Mouse (Mus musculus): ENCODE measurements at regions not wholly inside any gene's neighbourhood (a gene's known extent, or its start where the extent isn't known, plus 50 kb on each side); places are given as distances from the start of the nearest gene placed in this dataset.
A peak's percentile ranks its signal among the peaks of the same experiment; 100 is the strongest.

DNA sequence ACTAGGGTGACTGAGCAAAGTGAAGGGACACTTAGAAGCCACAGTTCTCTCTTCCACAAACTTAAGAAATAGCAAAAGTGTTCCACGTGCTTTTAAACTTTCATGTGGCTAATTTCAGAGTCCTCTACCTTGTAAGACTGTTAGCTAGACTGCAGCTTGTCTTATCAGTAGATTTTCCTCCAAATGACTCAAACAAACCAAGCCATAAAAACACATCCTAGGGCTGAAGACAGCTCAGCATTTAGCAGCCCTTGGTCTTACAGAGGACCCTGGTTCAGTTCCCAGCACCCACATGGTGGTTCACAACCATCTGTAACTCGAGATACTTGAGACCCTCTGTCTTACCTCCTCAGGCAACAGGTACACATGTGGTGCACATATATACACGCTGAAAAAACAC is 209.9 kb upstream of the Klf14 start:
- no peak for ATAC-seq (replicated peaks; ENCODE audit: insufficient number of reproducible peaks, low FRiP score, low TSS enrichment, poor library complexity, severe bottlenecking)

DNA sequence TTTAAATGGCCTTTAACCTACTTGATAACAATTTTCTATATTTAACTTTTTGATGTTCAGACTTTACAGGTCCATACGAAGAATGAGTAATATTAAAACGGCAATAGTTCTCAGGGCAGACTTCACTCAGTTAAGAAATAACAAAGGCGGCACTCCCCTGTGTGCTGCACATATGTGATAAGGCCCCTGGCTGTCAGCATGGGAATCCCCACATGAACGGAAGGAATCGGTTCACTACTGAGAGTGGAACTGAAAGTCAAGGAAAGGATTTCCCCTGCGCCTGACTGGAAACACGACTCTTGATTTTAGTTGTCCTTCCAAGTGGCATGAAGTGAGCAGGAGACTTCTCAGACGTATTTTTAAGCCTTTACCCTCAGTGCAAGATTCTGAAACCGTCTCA is 210.5 kb upstream of the Klf14 start:
- 0 out of 2 replicates have a peak, but pooled peaks have one; percentile 48 for ATAC-seq (replicated peaks; ENCODE audit: insufficient number of reproducible peaks, low FRiP score, low TSS enrichment, poor library complexity, severe bottlenecking)

DNA sequence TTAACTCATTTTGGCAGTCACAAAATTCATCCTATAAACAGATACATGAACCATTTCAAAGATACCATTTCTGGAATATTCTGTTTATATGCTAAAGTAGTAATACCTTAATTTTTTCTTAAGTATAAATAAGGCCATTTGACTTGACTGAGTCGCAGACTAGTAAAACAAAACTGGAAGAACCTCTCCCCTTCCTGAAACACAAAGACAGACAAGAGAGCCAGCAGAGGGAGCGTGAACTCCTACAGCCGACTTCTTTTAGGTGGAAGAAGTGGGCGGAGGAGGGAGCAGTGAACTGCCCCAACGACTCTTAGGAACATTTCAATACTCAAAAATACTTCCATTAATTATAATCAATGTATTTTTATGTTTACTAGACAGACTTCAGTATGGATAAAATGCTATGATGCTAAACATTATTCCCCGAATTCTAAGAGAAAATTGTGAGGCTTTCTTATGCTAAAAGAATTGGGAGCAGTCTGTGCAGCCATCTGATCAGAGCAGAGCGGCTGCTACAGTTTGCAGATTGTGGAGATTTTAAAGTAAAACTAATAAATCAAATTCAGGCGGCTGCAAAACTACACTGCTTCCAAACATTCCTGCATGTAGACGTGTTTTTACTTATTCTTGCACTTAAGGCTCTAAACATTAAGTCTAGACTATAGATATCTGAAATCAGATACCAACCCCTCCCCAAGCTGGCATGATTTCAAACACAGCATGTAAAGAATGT is 211.2 kb upstream of the Klf14 start:
- ATAC-seq (replicated peaks; ENCODE audit: insufficient number of reproducible peaks, low FRiP score, low TSS enrichment, poor library complexity, severe bottlenecking), result no peak

DNA sequence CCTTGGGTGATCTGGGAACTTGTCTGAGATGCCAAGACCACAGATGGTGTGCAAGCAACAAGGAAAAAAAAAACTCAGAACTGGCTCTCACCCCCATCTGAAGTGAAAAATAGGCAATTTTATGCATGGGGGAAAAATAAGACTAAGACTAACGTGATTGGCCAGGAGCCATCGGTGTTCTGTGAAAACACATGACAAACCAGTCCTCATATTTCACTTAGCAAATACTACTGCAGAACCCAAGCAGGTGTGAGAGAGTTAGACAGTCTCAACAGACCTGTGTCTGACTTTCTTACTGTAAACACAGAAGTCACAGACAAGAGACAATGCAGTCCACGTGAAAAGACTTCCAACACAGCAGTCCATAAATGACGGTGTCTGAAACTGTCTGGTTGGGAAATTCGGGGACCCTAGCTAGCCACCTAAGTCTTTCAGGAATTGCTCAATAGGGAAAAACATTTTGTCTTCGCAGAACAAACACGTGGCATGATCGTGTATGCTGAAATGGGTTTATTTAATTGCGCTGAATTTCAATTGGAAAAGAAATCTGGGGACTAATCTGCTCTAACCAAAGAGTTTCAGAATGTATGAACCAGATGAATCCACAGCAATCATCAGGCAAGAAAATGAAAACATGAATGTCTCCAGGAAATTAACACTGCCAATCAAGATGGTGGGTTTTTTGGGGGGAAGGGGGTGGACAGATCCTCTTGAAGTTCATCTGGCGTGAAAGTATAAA is 213.1 kb upstream of the Klf14 start:
- no peak for ATAC-seq (replicated peaks; ENCODE audit: insufficient number of reproducible peaks, low FRiP score, low TSS enrichment, poor library complexity, severe bottlenecking)

DNA sequence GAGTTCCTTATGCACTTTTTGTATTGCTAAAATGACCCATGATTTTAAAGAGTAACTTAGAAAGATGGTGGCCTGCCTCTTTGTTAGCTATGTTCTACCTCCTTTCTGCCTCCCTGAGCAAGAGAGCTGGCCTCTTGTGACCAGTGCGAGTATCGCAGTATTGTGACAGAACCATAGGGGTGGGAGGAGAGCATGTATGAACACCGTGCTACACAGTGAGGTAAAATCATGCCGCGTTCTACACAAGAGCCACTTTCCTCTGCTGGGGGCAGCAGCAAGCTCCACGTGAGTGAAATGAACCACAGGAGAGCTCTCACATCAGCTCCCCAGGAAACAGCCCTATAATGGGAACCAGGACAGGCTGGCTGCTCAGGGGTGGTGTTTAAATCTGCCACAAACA is 216.9 kb upstream of the Klf14 start:
- ATAC-seq (replicated peaks; ENCODE audit: insufficient number of reproducible peaks, low FRiP score, low TSS enrichment, poor library complexity, severe bottlenecking), result 0 out of 2 replicates have a peak, but pooled peaks have one; percentile 23

DNA sequence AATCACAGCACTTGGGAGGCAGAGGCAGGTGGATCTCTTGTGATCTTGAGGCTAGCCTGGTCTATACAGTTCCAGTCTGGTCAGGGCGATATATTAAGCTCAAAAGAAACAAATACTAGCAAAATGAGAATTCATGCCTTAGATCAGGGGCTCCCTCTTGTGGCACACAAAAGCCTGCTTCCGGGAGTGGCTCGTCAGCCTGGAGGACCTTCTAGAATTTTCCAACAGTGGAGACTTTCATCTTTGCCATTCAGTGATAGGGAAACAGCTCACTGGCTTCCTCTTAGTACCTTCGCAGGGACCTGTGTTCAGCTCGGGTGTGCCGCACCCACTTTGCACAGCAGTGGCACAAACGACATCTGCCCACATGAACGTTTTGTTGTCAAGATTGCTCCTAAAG is 217.5 kb upstream of the Klf14 start:
- no peak for ATAC-seq (replicated peaks; ENCODE audit: insufficient number of reproducible peaks, low FRiP score, low TSS enrichment, poor library complexity, severe bottlenecking)

DNA sequence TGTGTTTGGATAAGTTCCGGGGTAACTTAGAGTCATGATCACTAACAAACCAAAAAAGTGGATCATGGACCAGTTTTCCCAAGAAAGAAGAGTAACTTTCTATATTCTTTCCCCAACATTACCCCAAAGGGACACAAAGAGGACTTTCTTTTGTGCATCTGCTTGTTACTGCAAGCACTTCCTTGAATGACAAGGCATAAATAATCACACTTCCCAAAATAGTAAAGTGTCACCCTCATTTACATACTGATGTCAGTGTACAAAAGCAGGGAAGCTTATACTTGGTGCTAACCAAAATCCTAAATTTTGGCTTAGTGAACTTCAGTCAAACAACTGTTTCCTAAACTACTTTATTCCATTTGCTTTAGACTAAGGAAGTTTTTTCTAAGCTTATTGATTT is 218.0 kb upstream of the Klf14 start:
- 0 out of 2 replicates have a peak, but pooled peaks have one; percentile 32 for ATAC-seq (replicated peaks; ENCODE audit: insufficient number of reproducible peaks, low FRiP score, low TSS enrichment, poor library complexity, severe bottlenecking)

DNA sequence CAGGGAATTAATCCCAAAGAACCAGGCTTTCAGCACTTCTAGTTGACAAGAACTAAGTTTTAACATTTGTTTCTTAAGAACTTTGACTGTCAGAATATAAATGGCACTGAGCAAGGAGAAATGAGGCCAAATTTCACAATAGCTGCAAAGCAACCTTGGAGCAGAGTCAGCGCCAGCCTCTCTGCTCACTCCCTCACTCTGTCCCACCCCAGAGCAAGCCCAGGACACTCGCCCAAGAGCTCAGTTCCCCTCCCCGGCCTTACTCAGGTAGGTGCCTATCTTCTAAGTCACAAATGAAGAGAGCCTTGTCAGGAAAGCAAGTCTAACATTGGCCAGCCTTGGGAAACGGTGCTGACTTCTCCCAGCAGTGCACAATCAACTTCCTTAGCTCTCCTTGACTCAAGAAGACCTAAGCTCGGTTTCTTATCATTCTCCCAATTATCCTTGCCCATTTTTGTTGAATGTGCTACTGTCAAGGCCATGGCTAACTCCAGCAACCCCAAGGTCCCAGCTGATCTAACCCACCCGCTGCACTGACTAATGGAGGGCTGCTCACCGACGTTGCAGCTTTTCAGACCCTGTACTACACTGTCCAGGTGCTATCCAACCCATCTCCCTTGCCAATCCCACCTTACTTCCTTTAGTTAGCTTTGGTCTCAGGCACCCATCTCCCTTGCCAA is 219.5 kb upstream of the Klf14 start:
- ATAC-seq (replicated peaks; ENCODE audit: insufficient number of reproducible peaks, low FRiP score, low TSS enrichment, poor library complexity, severe bottlenecking), result no peak; the same call in 1 of the 2 replicates

DNA sequence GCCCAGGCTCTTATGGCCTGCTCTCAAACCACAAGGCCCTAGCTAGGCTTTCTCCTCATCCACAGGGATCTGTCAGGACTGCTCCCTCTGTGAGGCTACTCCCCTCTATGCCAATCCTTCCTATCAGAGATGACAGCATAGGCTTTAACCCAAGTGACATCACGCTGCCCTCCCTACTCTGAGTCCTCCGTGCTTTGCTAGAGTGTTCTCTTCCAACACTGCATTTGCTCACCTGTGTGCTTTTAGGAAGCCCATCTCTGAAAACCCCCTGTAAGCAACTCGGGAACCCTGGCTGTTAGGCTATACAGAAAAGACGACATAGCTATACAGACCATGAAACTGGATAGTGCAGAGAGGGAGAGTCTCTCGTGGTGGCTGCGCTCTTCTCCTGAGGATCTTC is 216.3 kb upstream of the Mkln1 start:
- ATAC-seq (replicated peaks; ENCODE audit: insufficient number of reproducible peaks, low FRiP score, low TSS enrichment, poor library complexity, severe bottlenecking), result no peak

DNA sequence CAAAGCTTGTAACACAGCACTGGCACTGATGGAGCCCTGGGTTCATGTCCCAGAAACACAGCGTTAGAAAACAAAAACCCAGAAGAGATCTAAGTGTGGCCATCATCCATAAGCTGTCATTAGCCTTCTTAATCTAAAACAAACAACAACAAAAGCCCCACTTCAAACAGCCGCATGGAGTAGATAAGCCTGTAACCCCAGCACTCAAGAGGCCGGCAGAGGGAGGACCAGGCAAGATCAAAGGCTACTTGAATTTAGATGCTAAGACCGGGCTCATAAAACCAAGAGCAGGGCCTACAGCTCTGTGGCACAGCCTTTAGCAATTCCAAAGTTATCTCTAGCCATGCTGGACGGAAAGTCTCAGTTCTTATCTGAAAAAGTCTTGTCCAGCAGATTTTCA is 215.4 kb upstream of the Mkln1 start:
- no peak for ATAC-seq (replicated peaks; ENCODE audit: insufficient number of reproducible peaks, low FRiP score, low TSS enrichment, poor library complexity, severe bottlenecking)

DNA sequence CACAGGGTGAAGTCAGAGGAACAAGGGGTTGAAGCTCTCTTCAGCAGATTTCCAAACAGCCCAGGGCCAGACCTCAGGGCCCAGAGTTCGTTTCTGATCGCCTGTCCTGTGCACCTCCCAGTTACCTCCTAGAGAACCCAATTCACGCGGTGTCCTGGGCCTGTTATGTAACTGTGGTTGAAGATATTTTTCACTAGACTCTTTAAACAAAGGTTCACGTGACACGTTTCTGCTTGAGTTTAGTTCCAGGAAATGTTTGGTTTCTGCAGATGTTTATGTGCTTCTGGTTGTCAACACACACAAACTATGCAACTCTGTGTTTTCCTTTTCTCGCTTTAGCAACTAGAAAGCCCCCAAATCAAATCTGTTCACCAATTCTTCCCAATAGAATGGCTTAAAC is 214.0 kb upstream of the Mkln1 start:
- ATAC-seq (replicated peaks; ENCODE audit: insufficient number of reproducible peaks, low FRiP score, low TSS enrichment, poor library complexity, severe bottlenecking), result 0 out of 2 replicates have a peak, but pooled peaks have one; percentile 22

DNA sequence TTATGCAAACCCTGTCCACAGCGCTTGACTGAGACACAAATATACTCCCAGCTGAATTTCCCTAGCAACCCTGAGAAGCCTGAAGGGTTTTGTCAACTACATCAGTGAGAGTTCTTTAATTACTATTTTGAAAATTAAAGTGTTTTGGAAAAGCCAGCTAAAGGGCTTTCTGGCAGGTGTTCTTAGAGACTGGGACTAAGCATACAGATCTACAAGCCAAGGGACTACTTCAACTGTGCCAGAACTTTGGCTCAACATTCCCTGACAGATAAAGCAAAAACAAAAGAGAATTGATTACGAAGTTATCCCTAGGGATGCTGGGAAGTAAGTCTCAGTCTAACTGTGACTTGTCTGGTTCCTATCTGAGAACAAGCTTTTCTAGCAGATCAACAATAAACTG is 213.4 kb upstream of the Mkln1 start:
- ATAC-seq (replicated peaks; ENCODE audit: insufficient number of reproducible peaks, low FRiP score, low TSS enrichment, poor library complexity, severe bottlenecking), result no peak

DNA sequence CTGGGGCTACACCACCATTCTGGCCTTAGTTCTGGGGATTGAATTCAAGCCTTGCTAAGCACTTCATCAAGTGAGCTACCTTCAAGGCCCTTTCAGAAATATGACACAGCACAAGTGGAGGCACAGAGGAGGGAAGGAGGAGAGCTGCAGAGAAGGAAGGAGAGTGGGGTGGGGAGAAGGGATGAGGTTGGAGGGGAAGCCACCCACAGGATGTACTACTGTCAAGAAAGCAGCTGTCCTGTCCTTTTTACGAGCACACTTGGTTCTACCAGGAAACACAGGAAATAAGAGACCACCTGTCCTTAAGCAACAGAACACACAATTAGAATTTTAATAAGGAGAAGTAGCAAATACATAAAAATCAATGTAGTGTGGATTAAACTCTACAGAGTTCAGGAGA is 210.5 kb upstream of the Mkln1 start:
- no peak for ATAC-seq (replicated peaks; ENCODE audit: insufficient number of reproducible peaks, low FRiP score, low TSS enrichment, poor library complexity, severe bottlenecking)

DNA sequence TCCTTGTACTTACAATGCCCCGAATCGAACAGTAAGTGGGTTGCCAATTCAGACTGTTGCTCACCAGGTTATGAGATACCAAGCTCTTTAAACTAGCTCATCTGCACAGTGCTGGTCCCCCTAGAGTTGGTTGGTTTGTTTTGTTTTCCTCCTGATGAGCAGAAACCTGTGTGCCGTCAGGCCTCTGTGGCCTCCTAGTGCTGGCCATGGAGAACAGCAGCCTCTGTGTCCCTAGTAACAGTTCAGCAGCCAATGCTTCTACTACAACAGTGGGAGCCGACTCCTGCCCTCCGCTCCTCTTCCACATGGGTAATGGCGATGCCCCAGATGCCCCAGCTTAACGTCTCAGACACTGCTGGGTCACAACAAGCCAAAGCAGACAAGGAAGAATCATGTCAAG is 209.5 kb upstream of the Mkln1 start:
- ATAC-seq (replicated peaks; ENCODE audit: insufficient number of reproducible peaks, low FRiP score, low TSS enrichment, poor library complexity, severe bottlenecking), result 0 out of 2 replicates have a peak, but pooled peaks have one; percentile 27

DNA sequence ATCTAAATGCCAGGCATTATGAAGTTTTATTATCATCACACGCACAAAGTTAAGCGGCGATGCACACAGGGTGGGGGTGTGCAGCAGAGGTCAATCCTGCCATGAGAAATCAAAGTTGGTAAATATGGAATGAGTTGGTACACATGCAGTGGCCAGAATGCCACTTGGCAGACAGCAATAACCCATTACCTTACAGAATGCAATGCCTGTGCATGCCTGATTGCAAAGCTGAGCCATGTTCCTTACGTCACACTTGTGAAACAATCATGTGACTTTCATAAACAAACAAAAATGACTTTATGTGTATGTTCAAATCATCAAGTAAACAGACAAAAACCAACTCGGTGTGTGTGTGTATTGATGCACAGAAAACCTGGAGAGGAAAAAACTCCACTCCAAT is 208.5 kb upstream of the Mkln1 start:
- ATAC-seq (replicated peaks; ENCODE audit: insufficient number of reproducible peaks, low FRiP score, low TSS enrichment, poor library complexity, severe bottlenecking), result no peak

DNA sequence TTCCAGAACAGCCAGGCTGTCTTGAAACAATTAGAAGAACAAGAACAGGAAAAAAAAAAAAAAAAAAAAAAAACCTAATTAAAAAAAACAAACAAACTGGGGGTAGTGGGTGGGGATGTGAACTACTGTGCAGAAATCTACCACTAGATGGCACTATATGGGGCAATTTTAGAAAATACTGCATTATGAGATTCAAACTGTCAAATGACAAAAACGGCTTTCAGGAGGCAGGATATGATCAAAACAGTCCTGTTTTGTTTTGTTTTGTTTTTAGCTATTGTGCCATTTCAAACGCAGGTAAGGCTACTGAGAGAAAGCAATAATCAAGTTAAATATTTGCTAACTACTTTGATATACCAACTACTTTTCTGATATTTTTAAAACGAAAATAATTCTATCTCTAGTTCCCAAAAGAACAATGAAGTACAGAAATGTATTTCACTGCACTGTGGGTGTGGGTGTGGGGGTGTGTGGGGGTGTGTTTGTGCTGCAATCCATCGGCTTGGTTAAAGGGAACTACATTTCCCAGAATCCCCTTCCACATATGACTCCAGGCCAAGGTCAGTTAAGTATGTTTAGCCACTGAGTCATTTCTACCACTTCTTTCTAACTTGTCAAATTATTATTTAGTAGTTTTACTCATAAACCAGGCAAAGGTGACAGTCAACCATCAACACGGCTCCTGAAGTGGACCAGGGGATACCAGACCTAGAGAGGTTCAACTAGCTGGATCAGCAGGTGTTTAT is 207.7 kb upstream of the Mkln1 start:
- ATAC-seq (replicated peaks; ENCODE audit: insufficient number of reproducible peaks, low FRiP score, low TSS enrichment, poor library complexity, severe bottlenecking), result no peak

DNA sequence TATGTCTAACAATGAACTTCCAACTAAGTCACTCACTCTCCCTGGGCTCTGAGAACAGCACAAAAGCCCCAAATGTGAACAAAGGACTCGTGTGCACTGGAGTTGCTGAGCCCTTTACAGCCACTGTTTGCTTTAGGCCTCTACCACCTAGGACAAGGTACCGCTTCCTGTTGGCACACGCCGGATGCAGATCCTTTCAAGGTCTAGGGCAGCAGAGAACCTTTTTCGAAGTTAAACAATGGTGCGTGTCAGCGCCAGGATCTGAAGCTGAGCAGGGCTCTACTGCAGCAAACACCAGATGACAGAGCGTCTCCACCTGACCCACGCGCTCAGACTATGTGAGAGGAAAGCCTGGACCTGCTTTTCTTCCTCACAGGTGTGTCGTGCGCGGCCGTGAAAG is 207.0 kb upstream of the Mkln1 start:
- no peak for ATAC-seq (replicated peaks; ENCODE audit: insufficient number of reproducible peaks, low FRiP score, low TSS enrichment, poor library complexity, severe bottlenecking)

DNA sequence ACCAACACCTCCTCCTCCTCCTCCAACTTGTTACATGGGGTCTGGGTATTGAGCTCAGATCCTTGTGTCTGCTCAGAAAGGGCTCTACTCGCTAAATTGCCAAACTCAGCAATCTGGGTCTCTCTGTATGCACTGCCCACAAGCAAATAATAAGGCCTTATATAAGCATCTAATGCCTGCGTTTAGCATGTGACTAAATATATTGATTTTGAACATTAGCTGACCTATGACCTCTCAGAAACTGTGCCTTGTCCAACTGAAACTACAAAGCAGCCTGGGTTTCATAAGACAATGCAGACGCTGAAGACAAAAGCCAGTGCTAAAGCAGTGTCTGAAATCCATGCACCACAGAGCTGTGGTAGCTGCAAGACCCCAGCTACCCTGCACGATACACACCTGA is 206.3 kb upstream of the Mkln1 start:
- no peak for ATAC-seq (replicated peaks; ENCODE audit: insufficient number of reproducible peaks, low FRiP score, low TSS enrichment, poor library complexity, severe bottlenecking)

DNA sequence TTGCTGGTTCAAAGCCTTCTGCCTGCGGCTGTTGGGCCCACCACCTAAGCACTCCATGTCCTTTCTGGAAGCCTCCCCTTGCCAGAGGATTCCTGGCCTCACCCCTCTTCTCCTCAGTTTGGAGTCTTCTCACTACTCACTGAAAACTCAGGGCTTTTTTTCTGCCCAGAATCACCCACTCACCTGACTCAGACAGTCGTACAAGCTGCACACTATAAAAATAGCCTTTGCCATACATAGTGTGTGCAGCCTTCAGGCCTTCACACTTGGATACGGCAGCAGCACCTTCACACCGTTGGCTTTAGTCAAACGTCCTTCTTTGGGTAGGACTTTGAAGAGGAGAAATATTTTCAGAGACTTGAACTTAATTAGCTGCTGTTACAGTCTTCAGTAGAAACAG is 205.3 kb upstream of the Mkln1 start:
- no peak for ATAC-seq (replicated peaks; ENCODE audit: insufficient number of reproducible peaks, low FRiP score, low TSS enrichment, poor library complexity, severe bottlenecking)
